Mouse (Mus musculus) 416B (cell line): ENCODE data around the gene Alox8.

Experiments used
- DNase-seq: peaks from one replicate; pipeline ENCODE4 v3.0.0; 2011; ENCODE audit warnings: low read depth

Gene Alox8

GRCm38 (mm10) chr11:69180120-69180519 lies 17.5 kb downstream of the Alox8 start:
- DNase-seq, result peak; percentile 51

- no peak for DNase-seq
These were observed 18.1 kb downstream of the Alox8 start for GRCm38 (mm10) chr11:69179512-69179911.

GRCm38 (mm10) chr11:69178525-69178924 lies 19.1 kb downstream of the Alox8 start:
- DNase-seq, result no peak

GRCm38 (mm10) chr11:69174722-69175121 lies 22.9 kb downstream of the Alox8 start:
- no peak for DNase-seq

- DNase-seq, result peak; percentile 59
These were observed 25.0 kb downstream of the Alox8 start for GRCm38 (mm10) chr11:69172606-69173005.

- peak; percentile 49 for DNase-seq
These were observed 26.0 kb downstream of the Alox8 start for GRCm38 (mm10) chr11:69171626-69172025.

GRCm38 (mm10) chr11:69169313-69169712 lies 28.3 kb downstream of the Alox8 start:
- DNase-seq, result no peak

GRCm38 (mm10) chr11:69156800-69157199 lies 40.8 kb downstream of the Alox8 start, which contains the start of gene Alox12b:
Gene Alox12b, plus strand, starts transcription at chr11:69156989.
- no peak for DNase-seq

- DNase-seq, result no peak
These were observed 42.3 kb downstream of the Alox8 start for GRCm38 (mm10) chr11:69155351-69155750.

- no peak for DNase-seq
These were observed 43.8 kb downstream of the Alox8 start for GRCm38 (mm10) chr11:69153831-69154230.

- DNase-seq, result no peak
These were observed 46.6 kb downstream of the Alox8 start for GRCm38 (mm10) chr11:69151004-69151403.

- DNase-seq, result peak; percentile 59
These were observed 47.2 kb downstream of the Alox8 start for GRCm38 (mm10) chr11:69150444-69150843.

GRCm38 (mm10) chr11:69149728-69150127 lies 47.9 kb downstream of the Alox8 start:
- no peak for DNase-seq

- no peak for DNase-seq
These were observed 49.1 kb downstream of the Alox8 start for GRCm38 (mm10) chr11:69148451-69148960.

GRCm38 (mm10) chr11:69147546-69147945 lies 50.1 kb downstream of the Alox8 start:
- no peak for DNase-seq

- DNase-seq, result no peak
These were observed 62.3 kb downstream of the Alox8 start for GRCm38 (mm10) chr11:69135361-69135760.

GRCm38 (mm10) chr11:69134622-69134968 lies 63.0 kb downstream of the Alox8 start:
- DNase-seq, result no peak
